Mouse (Mus musculus): ENCODE results near the gene Ccdc162.

The Ccdc162 gene

GRCm38 (mm10) chr10:41716029-41716897, at the start of gene Ccdc162:
Gene Ccdc162 (minus strand): TSS chr10:41716634.
- DNase-seq (ENCODE audit: low spot score): no peak

GRCm38 (mm10) chr10:41765586-41765985, 49.2 kb upstream of the Ccdc162 start:
- DNase-seq (ENCODE audit: low spot score): no peak

GRCm38 (mm10) chr10:41763741-41764385, 47.4 kb upstream of the Ccdc162 start:
- no peak for DNase-seq (ENCODE audit: low spot score)

GRCm38 (mm10) chr10:41760866-41761265, 44.4 kb upstream of the Ccdc162 start:
- DNase-seq (ENCODE audit: low spot score): no peak

- DNase-seq (ENCODE audit: low spot score): peak; percentile 85
These were observed 41.6 kb upstream of the Ccdc162 start for GRCm38 (mm10) chr10:41758041-41758440.

- DNase-seq (ENCODE audit: low spot score): peak; percentile 39
These were observed 40.8 kb upstream of the Ccdc162 start for GRCm38 (mm10) chr10:41757226-41757625.

- no peak for DNase-seq (ENCODE audit: low spot score)
These were observed 35.5 kb upstream of the Ccdc162 start for GRCm38 (mm10) chr10:41751867-41752480.

- DNase-seq (ENCODE audit: low spot score): no peak
These were observed 32.9 kb upstream of the Ccdc162 start for GRCm38 (mm10) chr10:41749306-41749705.

- peak; percentile 42 for DNase-seq (ENCODE audit: low spot score)
These were observed 30.1 kb upstream of the Ccdc162 start for GRCm38 (mm10) chr10:41746554-41746953.

- DNase-seq (ENCODE audit: low spot score): peak; percentile 55
These were observed 27.6 kb upstream of the Ccdc162 start for GRCm38 (mm10) chr10:41744006-41744405.

- no peak for DNase-seq (ENCODE audit: low spot score)
These were observed 23.8 kb upstream of the Ccdc162 start for GRCm38 (mm10) chr10:41740221-41740620.

GRCm38 (mm10) chr10:41737245-41737644, 20.8 kb upstream of the Ccdc162 start:
- no peak for DNase-seq (ENCODE audit: low spot score)

GRCm38 (mm10) chr10:41735398-41735797, 19.0 kb upstream of the Ccdc162 start:
- no peak for DNase-seq (ENCODE audit: low spot score)

- no peak for DNase-seq (ENCODE audit: low spot score)
These were observed 16.8 kb upstream of the Ccdc162 start for GRCm38 (mm10) chr10:41733214-41733613.

GRCm38 (mm10) chr10:41731932-41732331, 15.5 kb upstream of the Ccdc162 start:
- no peak for DNase-seq (ENCODE audit: low spot score)

GRCm38 (mm10) chr10:41730746-41731145, 14.3 kb upstream of the Ccdc162 start:
- no peak for DNase-seq (ENCODE audit: low spot score)

- DNase-seq (ENCODE audit: low spot score): no peak
These were observed 9.8 kb upstream of the Ccdc162 start for GRCm38 (mm10) chr10:41726215-41726614.

- no peak for DNase-seq (ENCODE audit: low spot score)
These were observed 3.2 kb upstream of the Ccdc162 start for GRCm38 (mm10) chr10:41719587-41719986.

- DNase-seq (ENCODE audit: low spot score): no peak
These were observed 877 bp downstream of the Ccdc162 start for GRCm38 (mm10) chr10:41715557-41715956.

GRCm38 (mm10) chr10:41711467-41711866, 5.0 kb downstream of the Ccdc162 start:
- DNase-seq (ENCODE audit: low spot score): no peak

GRCm38 (mm10) chr10:41710773-41711172, 5.7 kb downstream of the Ccdc162 start:
- DNase-seq (ENCODE audit: low spot score): no peak

- DNase-seq (ENCODE audit: low spot score): no peak
These were observed 7.1 kb downstream of the Ccdc162 start for GRCm38 (mm10) chr10:41709341-41709740.

- DNase-seq (ENCODE audit: low spot score): no peak
These were observed 16.8 kb downstream of the Ccdc162 start for GRCm38 (mm10) chr10:41699669-41700068.

All from MN1 (cell line).